Mouse (Mus musculus) megakaryocyte-erythroid progenitor cell, adult 5-6 weeks (primary cell): Measurements from ENCODE around the gene Mrap. TPM values are rescaled to one million over a fixed set of nuclear protein-coding genes. Genes with fewer than 3 reads are reported as not detected.

Experiments used
- total RNA-seq, 2 experiments: library from RNA; stranded (forward) in 1 of 2; stranded (reverse) in 1 of 2; fragments of 200-1000, 215-1000 nt in 1 of 2; fragments of >200 nt in 1 of 2; fragmentation: Nextera tagmentation in 1 of 2; gene quantifications; 2 replicates each; pipeline ENCODE4 v1.2.3; 2014 to 2017

Gene Mrap
- total RNA-seq, 2 experiments from 2014 or later, result not detected

Other genes starting within 250 kb of the Mrap start
- gene Mis18a, start 10.8 kb upstream of the Mrap start, total RNA-seq (2014; fragmentation: Nextera tagmentation), result 29.4 and 52.1 TPM in 2 replicates
- gene Mis18a, start 10.8 kb upstream of the Mrap start, total RNA-seq (2017), result 34.1 and 43.1 TPM in 2 replicates
- 20.9 and 41.3 TPM in 2 replicates for gene Urb1, start 72.2 kb downstream of the Mrap start, total RNA-seq (2014; fragmentation: Nextera tagmentation)
- gene Urb1, start 72.2 kb downstream of the Mrap start, total RNA-seq (2017), result 16.0 and 26.4 TPM in 2 replicates
- gene Eva1c, start 88.5 kb downstream of the Mrap start, total RNA-seq (2014; fragmentation: Nextera tagmentation), result not detected in 2 replicates
- gene Eva1c, start 88.5 kb downstream of the Mrap start, total RNA-seq (2017), result not detected in 2 replicates
- gene Cfap298, start 196.9 kb downstream of the Mrap start, total RNA-seq (2014; fragmentation: Nextera tagmentation), result 40.6 and 61.6 TPM in 2 replicates
- gene Cfap298, start 196.9 kb downstream of the Mrap start, total RNA-seq (2017), result 104 and 136 TPM in 2 replicates